Mouse (Mus musculus) myocyte (in vitro differentiated cells): ENCODE data around the gene Hist2h3b. TPM values are rescaled to one million over a fixed set of nuclear protein-coding genes. Genes with fewer than 3 reads are reported as not detected.

Experiments
- H3K27me3 ChIP-seq: one replicate; pipeline ENCODE4 v1.6.1; 2011; ENCODE audit not compliant: control insufficient read depth, insufficient read depth, insufficient read length
- H3K36me3 ChIP-seq: one replicate; pipeline ENCODE4 v1.6.1; 2011; ENCODE audit not compliant: control insufficient read depth, insufficient read depth
- H3K4me2 ChIP-seq: one replicate; pipeline ENCODE4 v1.6.1; 2011; ENCODE audit warnings: low read depth, control low read depth
- H3K4me3 ChIP-seq: one replicate; pipeline ENCODE4 v1.5.1; 2011; ENCODE audit warnings: mild to moderate bottlenecking, control low read depth, moderate library complexity
- H3K79me2 ChIP-seq: one replicate; pipeline ENCODE4 v1.6.1; 2011; ENCODE audit not compliant: control insufficient read depth, insufficient read depth
- H3ac ChIP-seq: one replicate; pipeline ENCODE4 v1.6.1; 2011; ENCODE audit not compliant: control insufficient read depth, insufficient read length
- CEBPB ChIP-seq: IDR thresholded peaks from 2 replicates; pipeline ENCODE4 v1.6.1; 2011; ENCODE audit warnings: mild to moderate bottlenecking, moderate library complexity; ENCODE audit not compliant: poor library complexity, insufficient read depth, severe bottlenecking
- E2F4 ChIP-seq: IDR thresholded peaks from one replicate; pipeline ENCODE4 v1.6.1; 2011; ENCODE audit warnings: mild to moderate bottlenecking, control low read depth, moderate library complexity; ENCODE audit not compliant: insufficient read depth
- MAX ChIP-seq: IDR thresholded peaks from one replicate; pipeline ENCODE4 v1.6.1; 2011; ENCODE audit warnings: low read depth, mild to moderate bottlenecking, control low read depth
- MYOD1 ChIP-seq, 3 experiments: IDR thresholded peaks; one replicate each; pipeline ENCODE4 v1.6.1; 2011; ENCODE audit warnings: control low read depth in 2 of 3, low read depth in 2 of 3, mild to moderate bottlenecking in 2 of 3, moderate library complexity in 1 of 3; ENCODE audit not compliant: insufficient read length in 2 of 3, control insufficient read depth in 1 of 3
- MYOG ChIP-seq, 3 experiments: IDR thresholded peaks; one replicate each; pipeline ENCODE4 v1.6.1; 2011; ENCODE audit warnings: control low read depth in 2 of 3, low read depth in 2 of 3, mild to moderate bottlenecking in 2 of 3; ENCODE audit not compliant: insufficient read length in 2 of 3, control insufficient read depth in 1 of 3, insufficient read depth in 1 of 3
- POLR2A ChIP-seq: IDR thresholded peaks from one replicate; pipeline ENCODE4 v1.6.1; 2011; ENCODE audit warnings: low read depth, mild to moderate bottlenecking, control low read depth, moderate library complexity; ENCODE audit not compliant: insufficient read length
- POLR2AphosphoS2 ChIP-seq: IDR thresholded peaks from one replicate; pipeline ENCODE4 v1.6.1; 2011; ENCODE audit warnings: low read depth, control low read depth; ENCODE audit not compliant: insufficient read length
- REST ChIP-seq: IDR thresholded peaks from one replicate; pipeline ENCODE4 v1.6.1; 2011; ENCODE audit warnings: mild to moderate bottlenecking, control low read depth, moderate library complexity; ENCODE audit not compliant: insufficient read depth, insufficient read length
- SRF ChIP-seq: IDR thresholded peaks from one replicate; pipeline ENCODE4 v1.6.1; 2011; ENCODE audit warnings: low read depth; ENCODE audit not compliant: control insufficient read depth, insufficient read length
- TCF12 ChIP-seq: IDR thresholded peaks from one replicate; pipeline ENCODE4 v1.6.1; 2011; ENCODE audit warnings: mild to moderate bottlenecking, control low read depth; ENCODE audit not compliant: poor library complexity, insufficient read depth, severe bottlenecking
- TCF3 ChIP-seq: IDR thresholded peaks from one replicate; pipeline ENCODE4 v1.6.1; 2011; ENCODE audit warnings: low read depth, control low read depth; ENCODE audit not compliant: insufficient read length
- USF1 ChIP-seq: IDR thresholded peaks from one replicate; pipeline ENCODE4 v1.6.1; 2011; ENCODE audit warnings: low read depth, mild to moderate bottlenecking, control low read depth, moderate library complexity
- polyA plus RNA-seq: library from polyadenylated mRNA; unstranded; fragments of >200 nt; fragmentation: generic; extraction: Trizol; gene quantifications from one replicate; pipeline ENCODE4 v1.2.1, GENCODE M21; 2012; ENCODE audit warnings: missing spikeins

Gene Hist2h3b
- polyA plus RNA-seq, 1 experiment: 1.1 TPM

- Histone ChIP-seq H3K4me3 (no peak overlapping the region), H3K36me3 (no peaks in the 10 kb centered on the region), H3K27me3 (no peaks in the 10 kb centered on the region), H3K4me2 (peak overlapping the region; percentile 58), H3ac (no peak overlapping the region), H3K79me2 (no peaks in the 10 kb centered on the region)
- TF ChIP-seq POLR2AphosphoS2 (no peak), USF1 (peak; percentile 99), POLR2A (peak; percentile 44)
These were observed 41.5 kb upstream of the Hist2h3b start for GRCm38 (mm10) chr3:96226695-96227648.

DNA sequence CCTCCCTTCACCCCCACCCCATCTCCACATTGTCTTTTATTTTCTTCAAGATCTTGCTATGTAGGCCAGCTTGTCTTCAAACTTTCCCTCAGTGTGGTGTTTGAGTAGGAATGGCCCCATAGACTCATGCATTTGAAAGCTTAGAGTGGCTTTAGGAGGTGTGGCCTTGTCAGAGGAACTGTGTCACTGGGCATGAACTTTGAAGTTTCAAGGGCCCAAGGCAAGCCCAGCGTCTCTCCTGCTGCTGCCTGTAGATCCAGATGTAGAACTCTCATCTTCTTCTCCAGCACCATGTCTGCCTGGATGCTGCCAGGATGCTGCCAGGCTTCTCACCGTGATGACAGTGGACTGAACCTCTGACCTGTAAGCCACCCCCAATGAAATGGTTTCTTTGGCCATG lies 39.6 kb upstream of the Hist2h3b start:
- Histone ChIP-seq H3K4me3 (no peak overlapping the region), H3K27me3 (no peaks in the 10 kb centered on the region), H3K4me2 (no peak overlapping the region), H3K36me3 (no peaks in the 10 kb centered on the region), H3ac (no peak overlapping the region), H3K79me2 (no peaks in the 10 kb centered on the region)
- no peak for TF ChIP-seq POLR2A
- no peak for TF ChIP-seq TCF3
- no peak for TF ChIP-seq MYOG (IDR thresholded peaks at IDR 0.05; ENCODE audit: control insufficient read depth in 1 of 3, insufficient read depth in 1 of 3, insufficient read length in 2 of 3, low read depth in 2 of 3)
- TF ChIP-seq POLR2AphosphoS2: no peak
- no peak for TF ChIP-seq CEBPB
- no peak for TF ChIP-seq REST
- no peak for TF ChIP-seq TCF12
- TF ChIP-seq E2F4: no peak
- no peak for TF ChIP-seq MAX
- no peak for TF ChIP-seq SRF
- no peak for TF ChIP-seq USF1
- TF ChIP-seq MYOD1 (IDR thresholded peaks at IDR 0.05; ENCODE audit: control insufficient read depth in 1 of 3, insufficient read length in 2 of 3, low read depth in 2 of 3): no peak

GRCm38 (mm10) chr3:96230404-96230803 lies 38.0 kb upstream of the Hist2h3b start:
- no peaks in the 10 kb centered on the region for H3K36me3 ChIP-seq
- H3K27me3 ChIP-seq: no peaks in the 10 kb centered on the region
- no peak for TF ChIP-seq CEBPB
- TF ChIP-seq TCF3: no peak
- no peak for TF ChIP-seq E2F4
- no peak for TF ChIP-seq REST
- TF ChIP-seq MYOG (IDR thresholded peaks at IDR 0.05; ENCODE audit: control insufficient read depth in 1 of 3, insufficient read depth in 1 of 3, insufficient read length in 2 of 3, low read depth in 2 of 3): no peak
- H3K79me2 ChIP-seq: no peaks in the 10 kb centered on the region
- H3K4me2 ChIP-seq: no peak overlapping the region
- H3K4me3 ChIP-seq: no peak overlapping the region
- no peak overlapping the region for H3ac ChIP-seq

GRCm38 (mm10) chr3:96230910-96231757 lies 37.3 kb upstream of the Hist2h3b start:
- Histone ChIP-seq H3ac (no peak overlapping the region), H3K4me2 (no peak overlapping the region), H3K27me3 (no peaks in the 10 kb centered on the region), H3K36me3 (no peaks in the 10 kb centered on the region), H3K4me3 (no peak overlapping the region), H3K79me2 (no peaks in the 10 kb centered on the region)
- TF ChIP-seq CEBPB (no peak), SRF (no peak), E2F4 (no peak), MYOG (IDR thresholded peaks at IDR 0.05; ENCODE audit: control insufficient read depth in 1 of 3, insufficient read depth in 1 of 3, insufficient read length in 2 of 3, low read depth in 2 of 3) (peak in 1 of 3 experiments; percentile 36), TCF3 (no peak), POLR2AphosphoS2 (no peak), REST (no peak), MYOD1 (IDR thresholded peaks at IDR 0.05; ENCODE audit: control insufficient read depth in 1 of 3, insufficient read length in 2 of 3, low read depth in 2 of 3) (peak; percentile 66 to 73 (median 72)), USF1 (no peak), MAX (no peak), POLR2A (no peak), TCF12 (no peak)

DNA sequence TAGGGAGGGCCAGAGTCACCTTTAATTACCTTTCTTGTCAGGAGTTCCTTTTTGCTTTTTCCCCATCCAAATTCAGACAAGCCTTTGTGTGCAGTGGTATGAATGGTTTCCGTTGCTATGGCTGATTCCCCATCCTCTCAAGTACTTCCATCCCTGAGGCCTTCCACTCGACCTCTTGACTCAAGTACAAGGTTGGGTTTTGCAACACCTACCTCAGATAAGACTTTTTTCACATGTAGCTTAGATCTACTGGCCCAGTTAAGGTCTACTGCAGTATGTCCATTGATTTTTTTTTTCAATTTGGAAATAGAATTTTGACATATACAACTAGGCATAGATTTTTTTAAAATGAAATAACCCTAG lies 36.7 kb upstream of the Hist2h3b start:
- no peak overlapping the region for H3K4me3 ChIP-seq
- no peak overlapping the region for H3K4me2 ChIP-seq
- H3K36me3 ChIP-seq: no peaks in the 10 kb centered on the region
- H3K79me2 ChIP-seq: no peaks in the 10 kb centered on the region
- no peak overlapping the region for H3ac ChIP-seq
- no peak for TF ChIP-seq POLR2AphosphoS2
- no peak for TF ChIP-seq USF1
- TF ChIP-seq POLR2A: no peak
- no peak for TF ChIP-seq MAX
- TF ChIP-seq CEBPB: no peak
- TF ChIP-seq SRF: no peak
- no peaks in the 10 kb centered on the region for H3K27me3 ChIP-seq
